Mouse (Mus musculus) heart, adult 2 months (tissue): ENCODE data around the gene Gm14214. TPM values are rescaled to one million over a fixed set of nuclear protein-coding genes. Genes with fewer than 3 reads are reported as not detected.

ENCODE experiments used
- DNase-seq, 2 experiments: peaks; one replicate each; pipeline ENCODE4 v3.0.0; 2021
- H3K27ac ChIP-seq: fragments of 200-600 bp; 2 replicates; pipeline ENCODE4 v1.8.1; 2022
- H3K27me3 ChIP-seq: fragments of 200-500 bp; 2 replicates; pipeline ENCODE4 v1.6.1; 2012; ENCODE audit warnings: mild to moderate bottlenecking, low read length, inconsistent platforms, mixed read lengths; ENCODE audit not compliant: control insufficient read depth, insufficient read depth
- H3K36me3 ChIP-seq: fragments of 200-500 bp; 2 replicates; pipeline ENCODE4 v1.6.1; 2012; ENCODE audit warnings: low read length, inconsistent platforms; ENCODE audit not compliant: control insufficient read depth, insufficient read depth
- H3K4me1 ChIP-seq: fragments of 200-500 bp; 2 replicates; pipeline ENCODE4 v1.6.1; 2011; ENCODE audit warnings: low read length; ENCODE audit not compliant: control insufficient read depth, insufficient read depth
- H3K4me3 ChIP-seq: fragments of 200-600 bp; 2 replicates; pipeline ENCODE4 v1.8.1; 2022
- H3K79me2 ChIP-seq: fragments of 200-500 bp; replicated peaks from 2 replicates; pipeline ENCODE4 v1.6.1; 2012; ENCODE audit warnings: mild to moderate bottlenecking, inconsistent platforms, low read length, moderate library complexity, mixed read lengths; ENCODE audit not compliant: control insufficient read depth, insufficient read depth
- H3K9ac ChIP-seq: fragments of 200-500 bp; 2 replicates; pipeline ENCODE4 v1.6.1; 2012; ENCODE audit warnings: low read depth, mild to moderate bottlenecking, control low read depth, inconsistent platforms, low read length, mixed read lengths
- CTCF ChIP-seq: fragments of 200-600 bp; IDR thresholded peaks from 2 replicates; pipeline ENCODE4 v1.8.1; 2022; ENCODE audit warnings: antibody characterized with exemption, mild to moderate bottlenecking, moderate library complexity
- EP300 ChIP-seq: fragments of 200-500 bp; IDR thresholded peaks from 2 replicates; pipeline ENCODE4 v1.6.1; 2011; ENCODE audit warnings: low read depth, low read length, control low read depth; ENCODE audit not compliant: insufficient read depth
- POLR2A ChIP-seq: fragments of 200-500 bp; IDR thresholded peaks from 2 replicates; pipeline ENCODE4 v1.6.1; 2011; ENCODE audit warnings: mild to moderate bottlenecking, low read depth, low read length, control low read depth; ENCODE audit not compliant: insufficient read depth
- WGBS: fragments of 180-500 bp; shearing (Covaris S2); methylation state at CpG from one replicate; pipeline ENCODE4 v1.1.7; 2018; 5-methylcytosine and 5-hydroxymethylcytosine counted together
- intact Hi-C: fragments of 180-260 bp; cut with DNase I; formaldehyde crosslinking; loops from one replicate; pipeline ENCODE4 v1.15.1; 2025
- polyA plus RNA-seq: library from polyadenylated mRNA; depleted of rRNA; stranded (reverse); fragments of >200 nt; gene quantifications from 2 replicates; pipeline ENCODE4 v1.2.3, GENCODE M21; 2012
- total RNA-seq, 2 experiments: library from RNA; stranded (reverse); gene quantifications; 2 replicates each; pipeline ENCODE4 v1.2.3; 2021

Gene Gm14214
- total and polyA plus RNA-seq, 3 experiments: not detected

DNA sequence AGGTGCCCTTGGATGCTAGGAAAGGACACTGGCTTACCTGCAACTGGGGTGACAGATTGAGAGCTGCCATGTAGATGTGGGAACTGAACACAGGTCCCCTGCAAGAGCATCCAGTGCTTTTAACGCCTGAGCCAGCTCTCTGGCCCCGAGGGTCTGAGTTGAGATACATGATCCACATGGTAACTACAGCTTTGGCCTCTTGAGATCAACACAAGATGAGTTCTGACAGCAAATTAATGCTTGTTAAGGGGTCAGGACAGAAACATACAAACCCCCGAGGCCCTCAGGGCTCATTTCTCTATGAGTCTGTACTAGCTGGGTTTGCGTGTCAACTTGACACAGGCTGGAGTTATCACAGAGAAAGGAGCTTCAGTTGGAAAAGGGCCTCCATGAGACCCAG lies 25.9 kb downstream of the Gm14214 start:
- TF ChIP-seq EP300 (no peak), POLR2A (no peak), CTCF (no peak)
- no peak for DNase-seq
- Histone ChIP-seq H3K27ac (no peak overlapping the region), H3K27me3 (no peaks in the 10 kb centered on the region), H3K9ac (no peak overlapping the region), H3K4me3 (no peak overlapping the region), H3K36me3 (no peaks in the 10 kb centered on the region), H3K79me2 (no peaks in the 10 kb centered on the region), H3K4me1 (no peaks in the 10 kb centered on the region)
- 75% methylated on average over 4 of the region's 4 CpGs for WGBS
- intact Hi-C loops: no loop called here

DNA sequence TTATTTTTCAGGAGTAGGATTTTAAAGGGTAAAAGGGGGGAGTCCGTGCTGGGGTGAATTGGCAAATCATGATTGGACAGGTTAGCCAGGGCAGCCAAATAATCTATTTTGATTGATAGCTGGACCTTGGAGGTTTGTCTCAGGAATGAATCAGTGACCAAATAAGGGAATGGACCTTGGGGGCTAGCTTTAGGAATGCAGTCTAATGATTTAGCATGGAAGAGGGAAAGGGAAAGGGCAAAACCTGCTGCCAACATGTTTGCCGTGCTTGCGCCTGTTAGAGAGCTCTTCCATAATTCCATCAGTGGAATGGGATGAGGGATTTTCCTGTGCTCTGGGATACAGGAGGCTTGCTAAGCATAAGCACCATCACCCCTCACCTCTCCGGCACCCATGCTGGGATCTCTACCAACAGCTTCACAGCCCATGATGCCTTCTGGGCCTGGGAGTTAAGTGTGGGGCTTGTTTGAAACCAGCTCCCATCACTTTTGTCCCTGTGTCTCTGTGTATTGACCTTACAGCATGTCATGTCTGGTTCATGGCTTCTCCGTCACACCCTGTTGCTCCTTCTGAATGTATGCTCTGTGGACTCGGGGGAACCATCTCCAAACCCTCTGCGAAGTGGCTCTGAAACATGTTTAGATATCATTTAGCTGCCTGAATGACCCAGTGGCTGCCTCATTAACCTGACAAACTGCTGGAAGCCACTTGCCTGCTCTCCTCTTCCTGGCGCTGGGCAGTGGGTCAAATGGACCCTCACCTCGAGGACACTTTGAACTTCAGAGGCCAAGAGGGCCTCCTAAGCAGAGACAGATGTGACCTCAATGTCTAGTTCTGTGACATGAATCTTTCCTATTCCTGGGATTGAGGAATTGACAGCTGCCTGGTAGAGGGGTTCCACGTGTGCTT lies 26.7 kb downstream of the Gm14214 start:
- Histone ChIP-seq H3K36me3 (no peaks in the 10 kb centered on the region), H3K4me1 (no peaks in the 10 kb centered on the region), H3K9ac (no peak overlapping the region), H3K27ac (no peak overlapping the region), H3K79me2 (no peaks in the 10 kb centered on the region), H3K4me3 (no peak overlapping the region), H3K27me3 (no peaks in the 10 kb centered on the region)
- WGBS: 79% methylated on average over 10 of the region's 10 CpGs
- intact Hi-C loops: no loop called here
- TF ChIP-seq POLR2A (no peak), EP300 (no peak), CTCF (no peak)
- DNase-seq: no peak

DNA sequence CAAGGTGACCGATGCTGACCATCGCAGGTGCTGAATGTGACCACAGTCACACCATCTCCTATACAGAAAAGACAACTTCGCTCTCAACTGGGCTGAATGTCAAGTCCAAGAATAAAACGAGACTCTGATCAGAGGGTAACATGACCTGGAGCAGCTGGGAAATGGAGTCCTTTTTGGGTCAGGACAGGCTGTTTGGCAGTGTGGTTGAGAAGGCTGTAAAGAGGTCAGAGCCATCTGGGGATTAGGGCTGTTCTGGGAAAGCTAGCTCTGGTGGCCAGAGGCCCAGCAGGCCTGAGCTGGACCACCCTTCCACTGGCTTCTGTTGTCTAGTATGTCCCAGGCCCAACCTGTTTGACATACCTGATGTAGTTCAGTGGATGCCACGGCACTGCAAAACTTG lies 31.2 kb downstream of the Gm14214 start:
- Histone ChIP-seq H3K79me2 (no peaks in the 10 kb centered on the region), H3K4me3 (no peak overlapping the region), H3K27ac (no peak overlapping the region), H3K36me3 (no peaks in the 10 kb centered on the region), H3K9ac (no peak overlapping the region), H3K4me1 (no peaks in the 10 kb centered on the region), H3K27me3 (no peaks in the 10 kb centered on the region)
- TF ChIP-seq POLR2A (no peak), EP300 (no peak)
- DNase-seq: no peak
- intact Hi-C loops: no loop called here
- 78% methylated on average over 5 of the region's 5 CpGs for WGBS

GRCm38 (mm10) chr2:154735986-154736385 lies 33.8 kb downstream of the Gm14214 start:
- no peak for DNase-seq
- Histone ChIP-seq H3K27ac (no peak overlapping the region), H3K4me1 (no peaks in the 10 kb centered on the region), H3K27me3 (no peaks in the 10 kb centered on the region), H3K9ac (no peak overlapping the region), H3K79me2 (no peaks in the 10 kb centered on the region), H3K36me3 (no peaks in the 10 kb centered on the region), H3K4me3 (no peak overlapping the region)
- 58% methylated on average over 7 of the region's 7 CpGs for whole genome bisulfite sequencing
- intact Hi-C loops: no loop called here
- TF ChIP-seq POLR2A (no peak), CTCF (no peak), EP300 (no peak)

- 70% methylated on average over 7 of the region's 7 CpGs for WGBS
- H3K27ac ChIP-seq: no peak overlapping the region
- H3K27me3 ChIP-seq: no peaks in the 10 kb centered on the region
- DNase-seq: no peak
- H3K9ac ChIP-seq: no peak overlapping the region
- no peak overlapping the region for H3K4me3 ChIP-seq
- intact Hi-C loops: no loop called here
- H3K36me3 ChIP-seq: no peaks in the 10 kb centered on the region
- TF ChIP-seq CTCF (no peak), EP300 (no peak), POLR2A (no peak)
- H3K4me1 ChIP-seq: no peaks in the 10 kb centered on the region
- no peaks in the 10 kb centered on the region for H3K79me2 ChIP-seq
These were observed 34.4 kb downstream of the Gm14214 start for GRCm38 (mm10) chr2:154735416-154735815.

- no peak for DNase-seq
- 80% methylated on average over 9 of the region's 9 CpGs for WGBS
- intact Hi-C loops: no loop called here
These were observed 34.9 kb downstream of the Gm14214 start for GRCm38 (mm10) chr2:154734977-154735376.

More at GRCm38 (mm10) chr2:154734977-154735376, 34.9 kb downstream of the Gm14214 start:
- Histone ChIP-seq H3K4me1 (no peaks in the 10 kb centered on the region), H3K9ac (no peak overlapping the region), H3K27ac (no peak overlapping the region), H3K79me2 (no peaks in the 10 kb centered on the region), H3K36me3 (no peaks in the 10 kb centered on the region), H3K27me3 (no peaks in the 10 kb centered on the region), H3K4me3 (no peak overlapping the region)
- no peak for TF ChIP-seq EP300
- no peak for TF ChIP-seq POLR2A
- no peak for TF ChIP-seq CTCF
